Mouse (Mus musculus) right cerebral cortex, postnatal 36 days (tissue): Measurements from ENCODE around the gene 9430007A20Rik.
"Not testable (repeated sequence)": the region's sequence is repeated elsewhere in the genome, so short reads cannot be mapped to it uniquely, and the experiment has no call there.

Source experiments
- DNase-seq, 2 experiments: peaks; one replicate each; pipeline ENCODE4 v3.0.0; 2022; ENCODE audit warnings: low spot score in 2 of 2, mixed read lengths in 1 of 2

9430007A20Rik gene

GRCm38 (mm10) chr4:144519522-144519921 is at the start of gene 9430007A20Rik:
9430007A20Rik (plus strand) TSS chr4:144519822.
- DNase-seq = no peak

GRCm38 (mm10) chr4:144493331-144493730 is 26.3 kb upstream of the 9430007A20Rik start:
- DNase-seq = no peak

- DNase-seq = no peak
Observed at GRCm38 (mm10) chr4:144506518-144506917, 13.1 kb upstream of the 9430007A20Rik start.

- no peak for DNase-seq
Observed at GRCm38 (mm10) chr4:144544689-144545088, 25.1 kb downstream of the 9430007A20Rik start.

- DNase-seq = not testable (repeated sequence)
Observed at GRCm38 (mm10) chr4:144545339-144545738, 25.7 kb downstream of the 9430007A20Rik start.

GRCm38 (mm10) chr4:144551156-144551555 is 31.5 kb downstream of the 9430007A20Rik start:
- DNase-seq = no peak

- DNase-seq = no peak
Observed at GRCm38 (mm10) chr4:144559792-144560191, 40.2 kb downstream of the 9430007A20Rik start.

GRCm38 (mm10) chr4:144561205-144561604 is 41.6 kb downstream of the 9430007A20Rik start:
- DNase-seq = no peak

- no peak for DNase-seq
Observed at GRCm38 (mm10) chr4:144565034-144565433, 45.4 kb downstream of the 9430007A20Rik start, which contains the start of gene Gm13124. Gm13124 (minus strand) TSS chr4:144565134.

- DNase-seq = no peak
Observed at GRCm38 (mm10) chr4:144567752-144568151, 48.1 kb downstream of the 9430007A20Rik start.
